Mouse (Mus musculus) neutrophil, adult 5-6 weeks (primary cell): ENCODE results near the gene Otud7a. TPM values are rescaled to one million over a fixed set of nuclear protein-coding genes. Genes with fewer than 3 reads are reported as not detected.

Experiments used
- total RNA-seq: library from RNA; stranded (forward); fragments of 200-1000 nt; gene quantifications from 2 replicates; pipeline ENCODE4 v1.2.3, GENCODE M21; 2017

The Otud7a gene
- total RNA-seq, 1 experiment from 2014 or later, result not detected

Other genes with a start within 250 kb of the Otud7a start
- gene Chrna7, start 232.2 kb upstream of the Otud7a start, total RNA-seq, result not detected in 2 replicates